Mouse (Mus musculus): ENCODE results near the gene Akap2. TPM values are rescaled to one million over a fixed set of nuclear protein-coding genes. Genes with fewer than 3 reads are reported as not detected.

The Akap2 gene
- polyA plus RNA-seq, 1 experiment from 2014 or later = 13.0 TPM

GRCm38 (mm10) chr4:57780403-57780802 lies 62.9 kb downstream of the Akap2 start:
- DNase-seq (ENCODE audit: low spot score) (no peak), ATAC-seq (ENCODE audit: low FRiP score) (no peak)
- Histone ChIP-seq H3K36me3 (replicated peaks; ENCODE audit: control insufficient read depth, insufficient read depth) (no peaks in the 10 kb centered on the region), H3K4me3 (replicated peaks; ENCODE audit: low read length) (no peak overlapping the region), H3K4me1 (replicated peaks; ENCODE audit: control insufficient read depth, insufficient read depth, low read length) (peaks cover 25% of the 10 kb centered on the region), H3K4me2 (replicated peaks) (no peak overlapping the region), H3K9me3 (ENCODE audit: control insufficient read depth, low read length) (no peaks in the 10 kb centered on the region), H3K9ac (no peak overlapping the region), H3K27ac (no peak overlapping the region), H3K27me3 (ENCODE audit: control insufficient read depth, insufficient read depth, low read length) (no peaks in the 10 kb centered on the region)
- 32% methylated on average over 4 of the region's 4 CpGs for WGBS

DNA sequence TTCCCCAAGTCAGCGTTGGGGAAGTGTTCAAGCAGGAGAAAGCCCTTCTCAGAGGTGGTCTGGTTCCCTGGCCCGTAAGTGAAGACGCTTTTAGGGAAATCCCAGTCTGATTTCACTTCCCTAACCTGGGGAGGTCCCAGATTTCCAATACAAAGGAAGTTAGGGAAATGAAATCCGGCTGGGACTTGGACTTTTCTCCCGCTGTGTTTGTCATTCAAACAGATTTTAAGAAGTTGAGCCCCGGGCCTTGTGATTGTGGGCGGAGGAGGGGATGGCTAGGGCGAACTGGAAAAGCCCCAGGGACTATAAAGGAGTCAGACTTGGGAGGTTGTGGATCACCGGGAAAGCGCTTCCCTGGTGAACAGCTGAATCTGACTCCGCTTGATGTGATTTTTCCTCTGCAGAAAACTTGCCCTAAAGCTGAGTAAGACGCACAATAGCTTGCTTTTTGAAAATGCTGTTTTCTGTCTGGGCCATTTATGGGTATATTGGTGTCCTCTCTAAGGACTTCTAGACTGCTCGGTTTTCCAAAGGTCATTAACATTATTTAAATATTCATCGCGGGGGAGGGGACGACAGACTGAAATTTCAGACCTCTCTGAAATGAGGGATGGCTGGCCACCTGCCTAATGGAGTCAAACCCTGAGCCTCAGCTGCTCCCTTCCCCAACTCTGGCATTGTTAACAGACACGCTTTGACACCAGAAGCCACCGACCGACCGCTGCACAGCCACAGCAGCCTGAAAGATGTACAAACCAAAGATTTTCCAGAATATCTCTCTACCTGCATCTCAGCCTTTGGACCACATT lies 63.6 kb downstream of the Akap2 start:
- H3K4me2 ChIP-seq (replicated peaks) = peak overlapping the region; percentile 36
- DNase-seq (ENCODE audit: low spot score) = peak; percentile 62
- no peak overlapping the region for H3K4me3 ChIP-seq (replicated peaks; ENCODE audit: low read length)
- 4% methylated on average over 20 of the region's 20 CpGs for WGBS
- no peak overlapping the region for H3K27ac ChIP-seq
- H3K36me3 ChIP-seq (replicated peaks; ENCODE audit: control insufficient read depth, insufficient read depth) = no peaks in the 10 kb centered on the region
- no peaks in the 10 kb centered on the region for H3K9me3 ChIP-seq (ENCODE audit: control insufficient read depth, low read length)
- peak; percentile 35; the same call in 1 of the 2 replicates for ATAC-seq (ENCODE audit: low FRiP score)
- H3K27me3 ChIP-seq (ENCODE audit: control insufficient read depth, insufficient read depth, low read length) = no peaks in the 10 kb centered on the region
- peaks cover 25% of the 10 kb centered on the region for H3K4me1 ChIP-seq (replicated peaks; ENCODE audit: control insufficient read depth, insufficient read depth, low read length)
- H3K9ac ChIP-seq = no peak overlapping the region

DNA sequence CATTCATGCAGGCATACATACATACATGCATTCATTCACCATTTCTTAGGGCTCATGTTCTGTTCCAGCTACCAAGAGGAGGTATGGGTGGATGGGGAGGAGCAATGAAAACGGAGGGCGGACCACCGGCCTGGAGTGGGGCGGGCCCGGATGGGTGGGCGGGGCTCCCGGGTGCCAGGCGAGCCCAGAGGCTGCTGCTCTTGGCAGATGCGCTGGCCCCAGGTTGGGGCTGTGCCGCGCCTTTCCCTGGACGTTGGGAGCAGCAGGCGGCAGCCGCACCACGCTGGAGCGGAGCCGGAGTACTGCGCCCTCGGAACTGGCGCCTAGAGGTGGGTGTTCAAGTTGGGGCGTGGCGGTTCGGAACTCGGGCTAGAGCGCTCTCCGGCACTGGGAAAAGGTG lies 64.5 kb downstream of the Akap2 start:
- H3K4me3 ChIP-seq (replicated peaks; ENCODE audit: low read length) = peak overlapping the region; percentile 39
- H3K36me3 ChIP-seq (replicated peaks; ENCODE audit: control insufficient read depth, insufficient read depth) = no peaks in the 10 kb centered on the region
- H3K27ac ChIP-seq = no peak overlapping the region
- peaks cover 25% of the 10 kb centered on the region for H3K4me1 ChIP-seq (replicated peaks; ENCODE audit: control insufficient read depth, insufficient read depth, low read length)
- WGBS = 0% methylated on average over 26 of the region's 26 CpGs
- ATAC-seq (ENCODE audit: low FRiP score) (peak; percentile 86), DNase-seq (ENCODE audit: low spot score) (peak; percentile 34)
- peak overlapping the region; percentile 54 for H3K9ac ChIP-seq
- H3K4me2 ChIP-seq (replicated peaks) = peak overlapping the region; percentile 66
- no peaks in the 10 kb centered on the region for H3K27me3 ChIP-seq (ENCODE audit: control insufficient read depth, insufficient read depth, low read length)
- no peaks in the 10 kb centered on the region for H3K9me3 ChIP-seq (ENCODE audit: control insufficient read depth, low read length)

- H3K4me1 ChIP-seq (replicated peaks; ENCODE audit: control insufficient read depth, insufficient read depth, low read length) = peaks cover 25% of the 10 kb centered on the region
- peak overlapping the region; percentile 66 for H3K4me2 ChIP-seq (replicated peaks)
- DNase-seq (ENCODE audit: low spot score) (peak; percentile 46), ATAC-seq (ENCODE audit: low FRiP score) (peak; percentile 69)
- H3K9me3 ChIP-seq (ENCODE audit: control insufficient read depth, low read length) = no peaks in the 10 kb centered on the region
- no peaks in the 10 kb centered on the region for H3K27me3 ChIP-seq (ENCODE audit: control insufficient read depth, insufficient read depth, low read length)
- H3K27ac ChIP-seq = no peak overlapping the region
- H3K9ac ChIP-seq = peak overlapping the region; percentile 54
- peak overlapping the region; percentile 39 for H3K4me3 ChIP-seq (replicated peaks; ENCODE audit: low read length)
- 2% methylated on average over 33 of the region's 33 CpGs for WGBS
- no peaks in the 10 kb centered on the region for H3K36me3 ChIP-seq (replicated peaks; ENCODE audit: control insufficient read depth, insufficient read depth)
Measured at GRCm38 (mm10) chr4:57782549-57783390, 65.3 kb downstream of the Akap2 start.

GRCm38 (mm10) chr4:57783391-57783770 lies 65.9 kb downstream of the Akap2 start:
- whole genome bisulfite sequencing = 26% methylated on average over 9 of the region's 9 CpGs
- H3K36me3 ChIP-seq (replicated peaks; ENCODE audit: control insufficient read depth, insufficient read depth) = no peaks in the 10 kb centered on the region
- H3K27ac ChIP-seq = no peak overlapping the region
- H3K4me3 ChIP-seq (replicated peaks; ENCODE audit: low read length) = peak overlapping the region; percentile 39
- ATAC-seq (ENCODE audit: low FRiP score) = no peak
- H3K27me3 ChIP-seq (ENCODE audit: control insufficient read depth, insufficient read depth, low read length) = no peaks in the 10 kb centered on the region
- H3K4me2 ChIP-seq (replicated peaks) = peak overlapping the region; percentile 66
- no peak for DNase-seq (ENCODE audit: low spot score)
- H3K9ac ChIP-seq = peak overlapping the region; percentile 54
- peaks cover 25% of the 10 kb centered on the region for H3K4me1 ChIP-seq (replicated peaks; ENCODE audit: control insufficient read depth, insufficient read depth, low read length)
- H3K9me3 ChIP-seq (ENCODE audit: control insufficient read depth, low read length) = no peaks in the 10 kb centered on the region

DNA sequence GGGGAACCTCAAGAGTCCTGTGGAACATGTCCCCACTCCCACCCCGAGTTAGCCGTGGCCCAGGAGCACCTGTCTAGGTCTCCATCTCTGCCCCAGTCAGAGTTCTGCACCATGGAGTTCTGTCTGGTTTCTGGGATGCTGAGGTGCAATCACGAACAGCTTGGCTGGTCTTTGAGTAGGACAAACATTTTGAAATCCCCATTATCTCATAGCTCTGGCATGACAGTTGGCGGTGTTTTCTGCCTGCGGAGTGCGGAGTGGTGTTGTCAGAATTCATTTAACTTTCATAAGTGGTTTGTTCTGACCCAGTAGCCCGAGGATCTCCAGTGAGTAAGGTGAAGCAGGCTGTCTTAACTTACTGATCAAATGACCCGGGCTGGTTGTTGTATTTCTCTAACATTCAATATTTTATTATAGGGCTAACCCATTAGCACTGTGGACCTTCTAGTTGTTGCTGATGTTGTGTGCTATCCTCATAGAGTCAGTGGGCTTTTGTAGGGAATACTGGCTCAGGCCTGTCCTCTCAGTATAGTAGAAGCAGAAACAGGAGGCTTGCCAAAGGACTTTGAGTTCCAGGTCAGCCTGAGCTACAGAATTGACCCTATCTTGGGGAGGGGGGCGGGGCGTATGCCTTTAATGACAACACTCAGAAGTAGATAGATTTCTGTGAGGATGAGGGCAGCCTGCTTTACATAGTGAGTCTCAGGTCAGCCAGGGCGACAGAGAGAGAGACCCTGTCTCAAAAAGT lies 66.6 kb downstream of the Akap2 start:
- H3K9me3 ChIP-seq (ENCODE audit: control insufficient read depth, low read length) = no peaks in the 10 kb centered on the region
- WGBS = 67% methylated on average over 11 of the region's 11 CpGs
- DNase-seq (ENCODE audit: low spot score) (no peak), ATAC-seq (ENCODE audit: low FRiP score) (no peak)
- no peak overlapping the region for H3K9ac ChIP-seq
- H3K4me1 ChIP-seq (replicated peaks; ENCODE audit: control insufficient read depth, insufficient read depth, low read length) = peaks cover 25% of the 10 kb centered on the region
- no peak overlapping the region for H3K4me3 ChIP-seq (replicated peaks; ENCODE audit: low read length)
- H3K27me3 ChIP-seq (ENCODE audit: control insufficient read depth, insufficient read depth, low read length) = no peaks in the 10 kb centered on the region
- no peaks in the 10 kb centered on the region for H3K36me3 ChIP-seq (replicated peaks; ENCODE audit: control insufficient read depth, insufficient read depth)
- H3K27ac ChIP-seq = no peak overlapping the region
- peak overlapping the region; percentile 66 for H3K4me2 ChIP-seq (replicated peaks)

- Histone ChIP-seq H3K9ac (no peak overlapping the region), H3K9me3 (ENCODE audit: control insufficient read depth, low read length) (no peaks in the 10 kb centered on the region), H3K4me2 (replicated peaks) (no peak overlapping the region), H3K27me3 (ENCODE audit: control insufficient read depth, insufficient read depth, low read length) (no peaks in the 10 kb centered on the region), H3K4me1 (replicated peaks; ENCODE audit: control insufficient read depth, insufficient read depth, low read length) (peaks cover 7% of the 10 kb centered on the region), H3K36me3 (replicated peaks; ENCODE audit: control insufficient read depth, insufficient read depth) (no peaks in the 10 kb centered on the region), H3K27ac (no peak overlapping the region), H3K4me3 (replicated peaks; ENCODE audit: low read length) (no peak overlapping the region)
- ATAC-seq (ENCODE audit: low FRiP score) (no peak), DNase-seq (ENCODE audit: low spot score) (no peak)
- 55% methylated on average over 5 of the region's 5 CpGs for WGBS
Measured at GRCm38 (mm10) chr4:57788709-57789108, 71.3 kb downstream of the Akap2 start.

DNA sequence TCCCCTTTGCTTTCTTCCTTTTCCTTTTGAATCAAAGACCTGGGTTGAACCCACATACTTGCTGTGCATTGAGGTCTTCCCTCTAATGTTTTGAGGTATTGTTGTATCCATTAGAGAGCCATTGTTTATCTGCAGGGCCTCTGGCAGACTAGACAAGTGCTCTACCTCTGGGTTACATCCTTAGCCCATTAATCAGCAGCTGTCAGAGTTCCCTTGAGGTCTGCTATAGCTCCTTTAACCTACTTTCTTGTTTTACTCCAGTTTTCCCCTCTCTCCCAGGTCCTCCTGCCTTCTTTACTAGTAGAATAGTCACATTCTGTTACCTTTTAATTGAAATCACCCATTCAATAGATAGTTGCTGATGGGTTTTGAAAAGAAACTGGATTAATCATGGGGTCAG lies 71.7 kb downstream of the Akap2 start:
- H3K27ac ChIP-seq = no peak overlapping the region
- no peaks in the 10 kb centered on the region for H3K36me3 ChIP-seq (replicated peaks; ENCODE audit: control insufficient read depth, insufficient read depth)
- peaks cover 3% of the 10 kb centered on the region; the same call in 1 of the 2 replicates for H3K4me1 ChIP-seq (replicated peaks; ENCODE audit: control insufficient read depth, insufficient read depth, low read length)
- H3K27me3 ChIP-seq (ENCODE audit: control insufficient read depth, insufficient read depth, low read length) = no peaks in the 10 kb centered on the region
- H3K4me2 ChIP-seq (replicated peaks) = no peak overlapping the region
- no peak overlapping the region for H3K9ac ChIP-seq
- no peak for ATAC-seq (ENCODE audit: low FRiP score)
- H3K9me3 ChIP-seq (ENCODE audit: control insufficient read depth, low read length) = no peaks in the 10 kb centered on the region
- no peak overlapping the region for H3K4me3 ChIP-seq (replicated peaks; ENCODE audit: low read length)
- DNase-seq (ENCODE audit: low spot score) = no peak

DNA sequence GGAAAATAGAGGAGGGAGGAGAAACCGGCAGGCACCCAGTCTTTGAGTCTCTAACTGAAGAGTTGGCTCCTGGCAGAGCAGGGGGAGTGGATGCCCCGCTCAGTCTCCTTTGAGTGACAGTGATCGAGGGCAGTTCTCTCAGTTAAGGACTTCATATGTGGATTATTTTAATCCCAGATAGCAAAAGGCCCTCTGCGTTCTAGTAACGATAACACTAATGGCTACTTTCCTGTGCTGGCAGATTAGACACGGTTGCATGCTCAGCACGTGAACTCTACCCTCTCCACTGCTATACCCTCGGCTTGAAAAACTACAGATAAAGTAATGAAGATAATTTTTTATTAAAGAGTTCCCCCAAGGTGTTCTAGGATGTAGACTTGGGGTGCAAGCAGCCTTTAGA lies 76.5 kb downstream of the Akap2 start:
- no peak overlapping the region for H3K4me2 ChIP-seq (replicated peaks)
- DNase-seq (ENCODE audit: low spot score) (no peak), ATAC-seq (ENCODE audit: low FRiP score) (no peak)
- 64% methylated on average over 8 of the region's 8 CpGs for WGBS
- no peak overlapping the region for H3K9ac ChIP-seq
- no peaks in the 10 kb centered on the region for H3K4me1 ChIP-seq (replicated peaks; ENCODE audit: control insufficient read depth, insufficient read depth, low read length)
- no peaks in the 10 kb centered on the region for H3K36me3 ChIP-seq (replicated peaks; ENCODE audit: control insufficient read depth, insufficient read depth)
- no peaks in the 10 kb centered on the region for H3K9me3 ChIP-seq (ENCODE audit: control insufficient read depth, low read length)
- no peak overlapping the region for H3K4me3 ChIP-seq (replicated peaks; ENCODE audit: low read length)
- H3K27me3 ChIP-seq (ENCODE audit: control insufficient read depth, insufficient read depth, low read length) = no peaks in the 10 kb centered on the region
- no peak overlapping the region for H3K27ac ChIP-seq
